Mouse (Mus musculus) CH12.LX (cell line): ENCODE data around the gene Plekha7. TPM values are rescaled to one million over a fixed set of nuclear protein-coding genes. Genes with fewer than 3 reads are reported as not detected.

ENCODE experiments used
- DNase-seq: peaks from one replicate; pipeline ENCODE4 v3.0.0-alpha.2; 2013; ENCODE audit errors: extremely low read depth
- H3K27ac ChIP-seq: 2 replicates; pipeline ENCODE4 v1.5.1; 2012; ENCODE audit warnings: low read depth, mild to moderate bottlenecking, control low read depth, moderate library complexity; ENCODE audit not compliant: insufficient read depth
- H3K27me3 ChIP-seq: replicated peaks from 2 replicates; pipeline ENCODE3; 2012; ENCODE audit warnings: inconsistent platforms
- H3K36me3 ChIP-seq, 2 experiments: replicated peaks in 1 of 2; 2 replicates each; pipeline versions ENCODE3 to v1.6.1; 2012; ENCODE audit warnings: inconsistent platforms in 1 of 2, low read length in 1 of 2, mild to moderate bottlenecking in 1 of 2, mixed read lengths in 1 of 2, moderate library complexity in 1 of 2; ENCODE audit not compliant: control insufficient read depth in 1 of 2, insufficient read depth in 1 of 2
- H3K4me1 ChIP-seq, 2 experiments: 2 replicates each; pipeline ENCODE4 v1.6.1; 2012; ENCODE audit warnings: inconsistent platforms in 1 of 2, moderate library complexity in 1 of 2; ENCODE audit not compliant: insufficient read depth in 2 of 2, control insufficient read depth in 1 of 2
- H3K4me2 ChIP-seq: 2 replicates; pipeline ENCODE4 v1.6.1; 2012; ENCODE audit warnings: low read depth, mild to moderate bottlenecking, control low read depth; ENCODE audit not compliant: poor library complexity, insufficient read depth, severe bottlenecking
- H3K4me3 ChIP-seq, 3 experiments: fragments of 150-350 bp in 1 of 3; sonication (generic) in 1 of 3; replicated peaks in 1 of 3; 2 replicates each; pipeline versions ENCODE3 to v1.5.1; 2011 to 2012; ENCODE audit warnings: low read depth in 2 of 3, low read length in 2 of 3, mild to moderate bottlenecking in 2 of 3, moderate library complexity in 2 of 3, control low read depth in 1 of 3, improper control_type of control experiment in 1 of 3, inconsistent platforms in 1 of 3, mixed read lengths in 1 of 3; ENCODE audit not compliant: poor library complexity in 1 of 3
- H3K79me2 ChIP-seq: replicated peaks from 2 replicates; pipeline ENCODE4 v1.6.1; 2012; ENCODE audit warnings: mild to moderate bottlenecking, moderate library complexity; ENCODE audit not compliant: control insufficient read depth, poor library complexity, insufficient read depth, severe bottlenecking; ENCODE audit errors: extremely low read depth
- H3K9ac ChIP-seq: 2 replicates; pipeline ENCODE4 v1.6.1; 2012; ENCODE audit warnings: low read depth, mild to moderate bottlenecking, control low read depth, moderate library complexity; ENCODE audit not compliant: insufficient read depth
- H3K9me3 ChIP-seq: replicated peaks from 2 replicates; pipeline ENCODE3; 2012; ENCODE audit warnings: low read length, inconsistent platforms, mixed read lengths
- CHD1 ChIP-seq: IDR thresholded peaks from 2 replicates; pipeline ENCODE4 v1.6.1; 2012; ENCODE audit warnings: low read depth, low read length, improper control_type of control experiment, inconsistent platforms
- CHD2 ChIP-seq: IDR thresholded peaks from 2 replicates; pipeline ENCODE4 v1.6.1; 2011; ENCODE audit warnings: low read length, improper control_type of control experiment
- CTCF ChIP-seq, 2 experiments: IDR thresholded peaks in 1 of 2; conservative IDR thresholded peaks in 1 of 2; 2 replicates each; pipeline ENCODE4 v1.5.1; 2011 to 2012; ENCODE audit warnings: low read depth in 2 of 2, low read length in 2 of 2, improper control_type of control experiment in 1 of 2, inconsistent platforms in 1 of 2, mild to moderate bottlenecking in 1 of 2, moderate library complexity in 1 of 2
- EP300 ChIP-seq: IDR thresholded peaks from 2 replicates; pipeline ENCODE4 v1.6.1; 2011; ENCODE audit warnings: low read length, improper control_type of control experiment
- ETS1 ChIP-seq: conservative IDR thresholded peaks from 2 replicates; pipeline ENCODE4 v1.6.1; 2012; ENCODE audit warnings: low read depth, mild to moderate bottlenecking, inconsistent platforms, low read length, improper control_type of control experiment, moderate library complexity
- GABPA ChIP-seq: IDR thresholded peaks from 2 replicates; pipeline ENCODE4 v1.6.1; 2012; ENCODE audit warnings: low read depth, low read length, improper control_type of control experiment, inconsistent platforms; ENCODE audit not compliant: insufficient replicate concordance
- HCFC1 ChIP-seq: IDR thresholded peaks from 2 replicates; pipeline ENCODE4 v1.6.1; 2012; ENCODE audit warnings: low read depth, mild to moderate bottlenecking, inconsistent platforms, low read length, improper control_type of control experiment
- IRF4 ChIP-seq: IDR thresholded peaks from 2 replicates; pipeline ENCODE4 v1.6.1; 2014; ENCODE audit warnings: low read depth, mild to moderate bottlenecking, inconsistent platforms, low read length, improper control_type of control experiment
- JUN ChIP-seq: IDR thresholded peaks from 2 replicates; pipeline ENCODE4 v1.6.1; 2011; ENCODE audit warnings: low read depth, mild to moderate bottlenecking, low read length, improper control_type of control experiment, moderate library complexity; ENCODE audit not compliant: insufficient read depth
- JUND ChIP-seq: conservative IDR thresholded peaks from 2 replicates; pipeline ENCODE4 v1.6.1; 2011; ENCODE audit warnings: low read depth, low read length, improper control_type of control experiment
- MAFK ChIP-seq: IDR thresholded peaks from 2 replicates; pipeline ENCODE4 v1.6.1; 2011; ENCODE audit warnings: low read length, improper control_type of control experiment; ENCODE audit not compliant: insufficient replicate concordance
- MAX ChIP-seq: IDR thresholded peaks from 2 replicates; pipeline ENCODE4 v1.6.1; 2011; ENCODE audit warnings: low read length, improper control_type of control experiment
- MAZ ChIP-seq: IDR thresholded peaks from 2 replicates; pipeline ENCODE4 v1.6.1; 2012; ENCODE audit warnings: low read depth, mild to moderate bottlenecking, inconsistent platforms, low read length, improper control_type of control experiment, moderate library complexity
- MYC ChIP-seq: IDR thresholded peaks from 2 replicates; pipeline ENCODE4 v1.6.1; 2011; ENCODE audit warnings: low read depth, mild to moderate bottlenecking, improper control_type of control experiment, low read length
- NELFE ChIP-seq: IDR thresholded peaks from 2 replicates; pipeline ENCODE4 v1.6.1; 2011; ENCODE audit warnings: low read depth, low read length, improper control_type of control experiment
- NRF1 ChIP-seq: IDR thresholded peaks from 2 replicates; pipeline ENCODE4 v1.6.1; 2014; ENCODE audit warnings: low read depth, mild to moderate bottlenecking, inconsistent platforms, low read length, improper control_type of control experiment, moderate library complexity
- PAX5 ChIP-seq: IDR thresholded peaks from 2 replicates; pipeline ENCODE4 v1.6.1; 2012; ENCODE audit warnings: low read length, inconsistent platforms, mixed read lengths
- RCOR1 ChIP-seq: conservative IDR thresholded peaks from 2 replicates; pipeline ENCODE4 v1.6.1; 2012; ENCODE audit warnings: low read depth, mild to moderate bottlenecking, inconsistent platforms, low read length, improper control_type of control experiment
- SMC3 ChIP-seq: IDR thresholded peaks from 2 replicates; pipeline ENCODE4 v1.6.1; 2011; ENCODE audit warnings: low read depth, low read length, improper control_type of control experiment
- TCF12 ChIP-seq: IDR thresholded peaks from 2 replicates; pipeline ENCODE4 v1.6.1; 2014; ENCODE audit warnings: low read depth, mild to moderate bottlenecking, inconsistent platforms, low read length, improper control_type of control experiment
- UBTF ChIP-seq: IDR thresholded peaks from 2 replicates; pipeline ENCODE4 v1.6.1; 2012; ENCODE audit warnings: low read depth, mild to moderate bottlenecking, inconsistent platforms, low read length, improper control_type of control experiment, moderate library complexity
- ZC3H11A ChIP-seq: IDR thresholded peaks from 2 replicates; pipeline ENCODE4 v1.6.1; 2012; ENCODE audit warnings: low read depth, mild to moderate bottlenecking, inconsistent platforms, low read length, improper control_type of control experiment
- ZKSCAN1 ChIP-seq: IDR thresholded peaks from 2 replicates; pipeline ENCODE4 v1.6.1; 2012; ENCODE audit warnings: low read depth, inconsistent platforms, low read length, improper control_type of control experiment, borderline replicate concordance
- ZNF384 ChIP-seq: IDR thresholded peaks from 2 replicates; pipeline ENCODE4 v1.6.1; 2012; ENCODE audit warnings: low read depth, low read length, improper control_type of control experiment, inconsistent platforms
- dilution Hi-C: fragments of 300-500 bp; cut with MboI; formaldehyde crosslinking; loops from 2 replicates; pipeline ENCODE4 v1.14.3; 2020; ENCODE audit warnings: low sequenced_read_pairs; ENCODE audit not compliant: extremely low pct_unique_long_range_greater_than_20kb, extremely low pct_ligation_motif_present
- in situ Hi-C: fragments of 300-500 bp; cut with MboI; formaldehyde crosslinking; loops from 3 replicates; pipeline ENCODE4 v1.14.3; 2019; ENCODE audit warnings: low sequenced_read_pairs, low pct_ligation_motif_present, low pct_unique_long_range_greater_than_20kb, mixed read lengths
- polyA plus RNA-seq: library from polyadenylated mRNA; unstranded; fragments of >175 nt; gene quantifications from 2 replicates; pipeline ENCODE4 v1.2.1, GENCODE M21; 2012; ENCODE audit warnings: low read depth; ENCODE audit not compliant: insufficient read length
- total RNA-seq, 2 experiments: library from RNA; depleted of rRNA; stranded (reverse); fragments of 300-350 nt in 1 of 2; fragments of >200 nt in 1 of 2; gene quantifications; 2 replicates each; pipeline ENCODE4 v1.2.3; 2012 to 2014

Gene Plekha7
- total and polyA plus RNA-seq, 3 experiments, result 0.59 to 1.5 (median 1.0) TPM

- Histone ChIP-seq H3K4me3 (no peak overlapping the region), H3K27ac (no peak overlapping the region), H3K27me3 (no peaks in the 10 kb centered on the region), H3K79me2 (no peaks in the 10 kb centered on the region), H3K36me3 (no peaks in the 10 kb centered on the region), H3K9ac (no peak overlapping the region), H3K4me1 (peaks cover 0 to 3% of the 10 kb centered on the region in 2 experiments; a peak in 2 of 4 replicates), H3K9me3 (no peaks in the 10 kb centered on the region), H3K4me2 (no peak overlapping the region)
- dilution Hi-C loops (no loop called here), in situ Hi-C loops (loop anchor here (25.0 kb wide), 1 partner anchor 463 kb away; no protein-coding TSS in a partner anchor)
- peak; percentile 24 for DNase-seq
- TF ChIP-seq ZC3H11A (no peak), GABPA (no peak), ZNF384 (no peak), UBTF (no peak), HCFC1 (no peak)
These were observed 158.6 kb downstream of the Plekha7 start for GRCm38 (mm10) chr7:116149568-116149967.

GRCm38 (mm10) chr7:116147114-116147513, 161.1 kb downstream of the Plekha7 start:
- H3K27ac ChIP-seq, result no peak overlapping the region
- DNase-seq, result no peak
- H3K36me3 ChIP-seq, result no peaks in the 10 kb centered on the region
- peaks cover 3% of the 10 kb centered on the region for H3K27me3 ChIP-seq
- H3K4me3 ChIP-seq, result no peak overlapping the region
- no peaks in the 10 kb centered on the region for H3K79me2 ChIP-seq
- peaks cover 0 to 3% of the 10 kb centered on the region in 2 experiments; a peak in 2 of 4 replicates for H3K4me1 ChIP-seq
- H3K9me3 ChIP-seq, result no peaks in the 10 kb centered on the region
- dilution Hi-C loops (no loop called here), in situ Hi-C loops (loop anchor here (25.0 kb wide), 1 partner anchor 465 kb away; no protein-coding TSS in a partner anchor)
- TF ChIP-seq CTCF (conservative IDR thresholded peaks at IDR 0.05 in 1 of 2, IDR thresholded peaks at IDR 0.05 in 1 of 2; ENCODE audit: low read depth in 2 of 2, low read length in 2 of 2), result no peak
- no peak for TF ChIP-seq NRF1
- no peak for TF ChIP-seq IRF4
- no peak for TF ChIP-seq ETS1
- no peak for TF ChIP-seq MYC
- no peak for TF ChIP-seq NELFE
- no peak for TF ChIP-seq RCOR1
- no peak for TF ChIP-seq MAX
- TF ChIP-seq JUND, result no peak
- no peak for TF ChIP-seq CHD1
- TF ChIP-seq CHD2, result no peak
- TF ChIP-seq ZKSCAN1, result no peak
- no peak for TF ChIP-seq PAX5
- no peak for TF ChIP-seq SMC3
- no peak for TF ChIP-seq MAZ
- no peak for TF ChIP-seq EP300
- TF ChIP-seq JUN, result no peak
- TF ChIP-seq MAFK, result no peak
- no peak for TF ChIP-seq UBTF
- TF ChIP-seq TCF12, result no peak
- no peak overlapping the region for H3K9ac ChIP-seq
- H3K4me2 ChIP-seq, result no peak overlapping the region
